Mouse (Mus musculus) intestine, embryonic 16.5 days (tissue): ENCODE results near the gene Agfg1. TPM values are rescaled to one million over a fixed set of nuclear protein-coding genes. Genes with fewer than 3 reads are reported as not detected.

Source experiments
- ATAC-seq: fragments of 200-750 bp; cut with Nextera tagmentation; 2 replicates; pipeline ENCODE4 v1.8.0; 2017; ENCODE audit warnings: moderate TSS enrichment, moderate library complexity
- H3K27ac ChIP-seq: fragments of 300-500 bp; sonication (generic); 2 replicates; pipeline ENCODE4 v1.5.1; 2014; ENCODE audit warnings: mild to moderate bottlenecking, low read length
- H3K27me3 ChIP-seq: fragments of 300-500 bp; sonication (generic); replicated peaks from 2 replicates; pipeline ENCODE4 v1.6.1; 2014; ENCODE audit warnings: low read length, control low read depth, mixed read lengths; ENCODE audit not compliant: control insufficient read depth, insufficient read depth
- H3K36me3 ChIP-seq: fragments of 300-500 bp; sonication (generic); 2 replicates; pipeline ENCODE4 v1.6.1; 2014; ENCODE audit warnings: low read length, control low read depth; ENCODE audit not compliant: control insufficient read depth, insufficient read depth
- H3K4me1 ChIP-seq: fragments of 300-500 bp; sonication (generic); 2 replicates; pipeline ENCODE4 v1.6.1; 2014; ENCODE audit warnings: low read length, control low read depth, mixed read lengths; ENCODE audit not compliant: control insufficient read depth, insufficient read depth
- H3K4me2 ChIP-seq: fragments of 300-500 bp; sonication (generic); 2 replicates; pipeline ENCODE4 v1.6.1; 2014; ENCODE audit warnings: low read depth, low read length, control low read depth
- H3K4me3 ChIP-seq: fragments of 300-500 bp; sonication (generic); 2 replicates; pipeline ENCODE4 v1.5.1; 2014; ENCODE audit warnings: mild to moderate bottlenecking, low read length
- H3K9ac ChIP-seq: fragments of 300-500 bp; sonication (generic); 2 replicates; pipeline ENCODE4 v1.6.1; 2014; ENCODE audit warnings: low read depth, low read length
- H3K9me3 ChIP-seq: fragments of 300-500 bp; sonication (generic); 2 replicates; pipeline ENCODE4 v1.6.1; 2016; ENCODE audit warnings: low read length, control low read depth; ENCODE audit not compliant: control insufficient read depth
- WGBS: fragments of 180-500 bp; shearing (Covaris S2); extraction: QIAGEN DNeasy Blood & Tissue Kit; methylation state at CpG from one replicate; pipeline ENCODE4 v1.1.7; 2014; 5-methylcytosine and 5-hydroxymethylcytosine counted together
- polyA plus RNA-seq: library from polyadenylated mRNA; unstranded; fragments of >200 nt; fragmentation: Nextera tagmentation; extraction: Ambion mirVana; gene quantifications from 2 replicates; pipeline ENCODE4 v1.2.1, GENCODE M21; 2015

Gene Agfg1
- polyA plus RNA-seq, 1 experiment from 2014 or later = 14.1 TPM

DNA sequence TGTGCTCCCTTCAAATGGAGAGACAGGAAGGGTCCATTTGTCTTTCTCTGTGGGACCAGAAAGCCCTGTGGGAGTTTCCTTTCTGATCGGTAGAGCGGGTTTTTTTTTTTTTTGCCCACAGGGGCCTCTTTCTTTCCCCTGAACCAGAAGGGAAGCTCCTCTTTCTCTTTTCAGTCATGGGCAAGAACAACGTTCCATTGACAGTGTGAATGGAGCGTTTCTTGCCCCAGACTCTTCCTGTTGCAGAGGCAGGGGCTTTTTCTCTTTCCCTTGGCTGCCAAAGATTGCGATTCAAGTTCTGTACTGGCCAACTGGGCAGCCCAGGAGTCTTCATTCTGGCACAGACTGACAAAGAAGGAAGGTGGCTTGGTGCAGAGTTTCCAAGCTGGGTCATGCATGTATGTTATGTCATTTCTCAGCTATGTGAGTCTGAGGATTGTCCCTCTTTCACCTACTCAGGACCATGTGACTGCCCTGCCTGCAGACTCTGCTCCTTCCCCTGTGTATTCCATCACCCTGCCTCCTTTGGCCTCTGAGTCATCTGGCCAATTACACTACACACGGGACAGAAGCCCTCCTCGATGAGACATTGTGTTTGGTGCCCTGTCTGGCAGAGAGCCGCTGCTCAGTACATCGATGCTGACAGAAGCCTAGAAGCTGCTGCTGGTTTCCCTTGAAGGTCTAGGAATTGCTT, 7.6 kb upstream of the Agfg1 start:
- no peak overlapping the region for H3K4me2 ChIP-seq
- no peak overlapping the region for H3K9ac ChIP-seq
- WGBS = 55% methylated on average over 9 of the region's 9 CpGs

DNA sequence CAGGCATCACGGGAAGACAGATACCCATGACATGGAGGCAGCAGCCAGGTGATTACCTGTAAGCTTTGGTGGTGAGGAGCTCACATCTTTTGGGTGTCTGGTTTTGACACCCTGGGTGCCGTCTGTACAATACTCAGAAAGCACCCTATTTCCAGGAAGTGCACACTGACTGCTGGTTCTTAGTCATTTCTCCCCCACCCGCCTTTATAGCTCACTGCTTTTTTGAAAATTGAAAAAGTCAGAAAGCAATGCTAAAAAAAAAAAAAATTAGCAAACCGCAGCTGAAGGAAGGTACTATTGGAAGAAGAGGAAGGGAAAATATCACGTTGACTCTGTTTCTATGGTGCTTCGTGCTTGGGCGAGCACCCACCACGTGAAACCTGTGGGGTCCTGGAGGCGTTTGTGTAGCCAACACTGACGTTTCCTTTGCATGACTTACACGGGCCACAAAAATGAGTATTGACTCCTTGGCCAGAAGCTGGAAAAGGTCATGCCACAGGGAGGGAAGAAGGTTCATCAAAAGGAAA, 6.7 kb upstream of the Agfg1 start:
- no peak overlapping the region for H3K4me3 ChIP-seq
- H3K27me3 ChIP-seq = no peaks in the 10 kb centered on the region
- no peak overlapping the region for H3K4me2 ChIP-seq
- peaks cover 5% of the 10 kb centered on the region; the same call in 1 of the 2 replicates for H3K4me1 ChIP-seq
- no peaks in the 10 kb centered on the region for H3K36me3 ChIP-seq
- peak overlapping the region; percentile 82 for H3K27ac ChIP-seq
- WGBS = 74% methylated on average over 11 of the region's 11 CpGs
- 0 out of 2 replicates have a peak, but pooled peaks have one; percentile 4 for ATAC-seq
- no peak overlapping the region for H3K9ac ChIP-seq
- H3K9me3 ChIP-seq = no peaks in the 10 kb centered on the region

More for the DNA sequence above, 7.6 kb upstream of the Agfg1 start:
- H3K9me3 ChIP-seq = no peaks in the 10 kb centered on the region
- H3K4me3 ChIP-seq = no peak overlapping the region
- peak; percentile 92 for ATAC-seq
- peak overlapping the region; percentile 82 for H3K27ac ChIP-seq
- H3K4me1 ChIP-seq = peaks cover 5% of the 10 kb centered on the region; the same call in 1 of the 2 replicates
- H3K27me3 ChIP-seq = no peaks in the 10 kb centered on the region
- H3K36me3 ChIP-seq = no peaks in the 10 kb centered on the region

DNA sequence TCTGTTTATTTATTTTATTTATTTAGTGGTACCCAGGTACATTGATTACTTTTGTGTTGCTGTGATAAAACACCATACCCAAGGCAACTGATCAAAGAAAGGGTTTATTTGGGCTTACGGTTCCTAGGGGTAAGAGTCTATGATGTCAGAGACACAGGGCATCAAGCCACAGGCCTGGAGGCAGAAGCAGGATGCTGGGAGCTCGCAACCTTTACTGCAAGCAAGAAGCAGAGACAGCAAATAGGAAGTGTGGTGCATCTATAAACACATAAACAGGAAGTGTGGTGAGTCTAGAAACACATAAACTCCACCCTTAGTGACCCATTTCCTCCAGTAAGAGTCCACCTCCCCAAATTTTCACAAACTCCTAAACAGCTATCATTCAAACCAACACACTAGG, 5.8 kb upstream of the Agfg1 start:
- WGBS = 88% methylated on average over 2 of the region's 2 CpGs
- Histone ChIP-seq H3K4me2 (no peak overlapping the region), H3K4me3 (no peak overlapping the region), H3K27me3 (no peaks in the 10 kb centered on the region), H3K9me3 (no peaks in the 10 kb centered on the region), H3K9ac (no peak overlapping the region), H3K27ac (no peak overlapping the region), H3K36me3 (no peaks in the 10 kb centered on the region), H3K4me1 (peaks cover 5% of the 10 kb centered on the region; the same call in 1 of the 2 replicates)
- ATAC-seq = no peak

DNA sequence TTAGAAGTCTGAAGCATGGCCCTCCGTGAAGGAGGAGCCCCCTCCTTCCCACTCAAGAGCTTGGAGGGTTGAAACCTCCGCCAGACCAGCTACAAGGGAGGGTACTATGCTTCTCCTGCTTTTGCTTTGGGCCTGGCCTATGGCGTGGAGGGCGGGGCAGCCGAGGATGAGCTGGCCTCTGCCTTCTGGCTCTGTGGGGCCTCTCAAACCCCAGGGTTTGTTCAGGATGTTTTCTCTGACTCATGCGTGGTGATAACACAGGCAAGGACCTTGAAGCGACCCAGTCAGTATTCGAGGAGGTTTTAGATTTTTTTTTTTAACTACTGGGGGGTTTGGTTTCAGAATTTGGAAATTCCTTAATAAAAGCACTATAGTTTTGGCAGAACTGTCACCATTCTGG, 4.7 kb upstream of the Agfg1 start:
- no peaks in the 10 kb centered on the region for H3K36me3 ChIP-seq
- peak; percentile 65 for ATAC-seq
- no peaks in the 10 kb centered on the region for H3K9me3 ChIP-seq
- H3K4me1 ChIP-seq = peaks cover 9% of the 10 kb centered on the region; the same call in 1 of the 2 replicates
- H3K27ac ChIP-seq = peak overlapping the region; percentile 14; the same call in 1 of the 2 replicates
- no peak overlapping the region for H3K4me2 ChIP-seq
- no peaks in the 10 kb centered on the region for H3K27me3 ChIP-seq
- H3K4me3 ChIP-seq = no peak overlapping the region
- no peak overlapping the region for H3K9ac ChIP-seq
- 49% methylated on average over 8 of the region's 8 CpGs for WGBS

DNA sequence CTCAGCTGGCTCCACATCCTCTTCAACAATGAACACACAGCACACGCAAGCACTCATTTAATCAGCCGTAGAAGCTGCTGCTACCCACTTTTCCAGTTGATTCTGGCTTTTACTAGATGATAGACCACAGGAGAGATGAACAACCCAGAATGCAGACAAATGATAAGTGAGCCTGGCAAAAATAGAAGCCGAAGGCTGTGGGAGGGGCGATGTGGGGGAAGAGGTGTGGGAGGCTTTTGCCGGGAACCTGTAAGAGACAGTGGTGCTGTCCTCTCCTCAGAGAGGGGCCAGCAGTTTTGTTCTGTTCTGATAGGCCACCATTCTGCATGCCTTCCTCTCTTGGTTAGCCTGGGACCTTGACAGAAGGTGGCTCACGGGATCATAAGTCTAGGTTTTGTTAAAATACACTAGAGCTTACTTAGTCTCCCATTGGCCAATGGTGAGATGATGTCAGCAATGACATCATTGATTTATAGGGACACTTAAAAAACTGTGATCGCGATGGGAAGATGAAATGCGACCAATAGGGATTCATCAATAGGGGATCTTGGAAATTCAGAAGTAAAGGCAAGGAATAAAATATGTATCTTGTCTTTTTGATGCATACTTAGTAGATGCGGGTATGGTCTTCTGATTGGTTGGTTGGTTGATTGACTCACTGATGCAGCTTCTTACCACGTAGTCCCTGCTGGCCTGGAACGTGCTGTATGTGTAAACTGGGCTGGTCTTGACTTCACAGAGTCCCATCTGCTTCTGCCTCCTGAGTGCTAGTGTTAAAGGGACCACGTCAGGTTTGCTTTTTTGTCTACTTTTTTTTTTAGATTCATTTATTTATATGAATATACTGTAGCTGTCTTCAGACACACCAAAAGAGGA, 2.7 kb upstream of the Agfg1 start:
- Histone ChIP-seq H3K4me3 (no peak overlapping the region), H3K4me1 (peaks cover 15% of the 10 kb centered on the region; the same call in 1 of the 2 replicates), H3K9me3 (no peaks in the 10 kb centered on the region), H3K9ac (no peak overlapping the region), H3K27ac (no peak overlapping the region), H3K27me3 (no peaks in the 10 kb centered on the region), H3K4me2 (no peak overlapping the region), H3K36me3 (no peaks in the 10 kb centered on the region)
- WGBS = 80% methylated on average over 13 of the region's 13 CpGs
- ATAC-seq = no peak

DNA sequence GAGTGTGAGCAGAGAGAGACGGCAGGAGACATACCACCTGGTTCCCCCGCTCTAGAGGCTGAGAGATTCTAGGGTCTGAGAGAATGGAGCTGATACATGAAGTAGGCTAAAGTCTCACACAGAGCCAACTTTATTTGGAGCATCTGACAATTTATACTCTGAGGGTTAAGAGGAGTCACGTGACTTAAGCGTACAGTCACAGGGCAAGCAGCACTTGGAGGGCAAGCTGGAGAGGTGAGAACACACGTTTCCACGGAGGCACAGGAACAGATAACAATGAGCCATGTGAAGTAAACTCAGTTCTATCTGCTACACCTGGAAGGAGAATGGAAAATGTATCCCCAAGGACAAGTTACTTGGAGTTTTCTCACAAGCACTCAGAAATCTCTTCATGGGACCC, 1.7 kb upstream of the Agfg1 start:
- H3K4me3 ChIP-seq = no peak overlapping the region
- peaks cover 11% of the 10 kb centered on the region; the same call in 1 of the 2 replicates for H3K4me1 ChIP-seq
- no peak overlapping the region for H3K27ac ChIP-seq
- H3K9me3 ChIP-seq = no peaks in the 10 kb centered on the region
- H3K4me2 ChIP-seq = no peak overlapping the region
- no peak for ATAC-seq
- no peak overlapping the region for H3K9ac ChIP-seq
- 72% methylated on average over 6 of the region's 6 CpGs for WGBS
- H3K36me3 ChIP-seq = no peaks in the 10 kb centered on the region
- no peaks in the 10 kb centered on the region for H3K27me3 ChIP-seq

DNA sequence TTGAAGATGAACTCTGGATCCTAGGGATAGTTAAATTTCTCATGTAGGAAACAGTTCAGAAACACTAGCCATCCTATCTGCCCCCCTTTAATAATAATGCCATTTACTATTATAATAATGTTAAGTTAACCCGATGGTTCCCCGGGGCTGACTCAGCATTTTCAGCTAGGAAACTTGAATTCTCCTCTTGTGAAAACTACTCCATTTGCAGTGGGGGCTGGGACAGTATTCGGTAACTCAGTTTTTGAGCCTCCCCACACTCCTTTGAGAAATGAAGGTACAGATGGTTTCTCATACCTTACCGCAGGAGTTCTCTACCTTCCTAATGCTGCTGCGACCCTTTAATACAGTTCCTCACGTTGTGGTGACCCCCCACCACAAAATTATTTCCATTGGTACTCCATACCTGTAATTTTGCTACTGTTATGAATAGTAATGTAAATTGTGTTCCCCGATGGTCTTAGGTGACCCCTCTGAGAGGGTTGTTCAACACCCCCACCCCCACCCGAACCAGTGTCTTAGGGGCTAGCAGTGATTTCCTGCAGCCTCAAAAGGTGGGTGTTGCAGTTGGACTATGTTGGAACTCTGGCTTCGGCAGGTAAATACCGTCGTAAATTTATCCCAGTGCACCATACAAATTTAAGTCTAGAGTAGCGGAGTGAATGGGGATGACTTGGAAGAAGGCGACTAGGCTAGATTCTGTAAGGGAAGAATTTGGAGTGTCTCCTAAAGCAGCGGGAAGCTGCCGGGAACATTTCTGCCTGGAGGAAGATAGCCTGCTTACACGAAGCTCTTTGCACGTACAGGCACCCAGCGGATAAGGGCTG, 601 bp upstream of the Agfg1 start:
- Histone ChIP-seq H3K4me3 (peak overlapping the region; percentile 96), H3K27me3 (no peaks in the 10 kb centered on the region), H3K9me3 (no peaks in the 10 kb centered on the region), H3K27ac (0 out of 2 replicates have a peak overlapping the region, but pooled peaks have one; percentile 7), H3K36me3 (no peaks in the 10 kb centered on the region), H3K4me2 (peak overlapping the region; percentile 54), H3K9ac (peak overlapping the region; percentile 95), H3K4me1 (peaks cover 11% of the 10 kb centered on the region; the same call in 1 of the 2 replicates)
- peak; percentile 6; the same call in 1 of the 2 replicates for ATAC-seq
- whole genome bisulfite sequencing = 27% methylated on average over 18 of the region's 18 CpGs

DNA sequence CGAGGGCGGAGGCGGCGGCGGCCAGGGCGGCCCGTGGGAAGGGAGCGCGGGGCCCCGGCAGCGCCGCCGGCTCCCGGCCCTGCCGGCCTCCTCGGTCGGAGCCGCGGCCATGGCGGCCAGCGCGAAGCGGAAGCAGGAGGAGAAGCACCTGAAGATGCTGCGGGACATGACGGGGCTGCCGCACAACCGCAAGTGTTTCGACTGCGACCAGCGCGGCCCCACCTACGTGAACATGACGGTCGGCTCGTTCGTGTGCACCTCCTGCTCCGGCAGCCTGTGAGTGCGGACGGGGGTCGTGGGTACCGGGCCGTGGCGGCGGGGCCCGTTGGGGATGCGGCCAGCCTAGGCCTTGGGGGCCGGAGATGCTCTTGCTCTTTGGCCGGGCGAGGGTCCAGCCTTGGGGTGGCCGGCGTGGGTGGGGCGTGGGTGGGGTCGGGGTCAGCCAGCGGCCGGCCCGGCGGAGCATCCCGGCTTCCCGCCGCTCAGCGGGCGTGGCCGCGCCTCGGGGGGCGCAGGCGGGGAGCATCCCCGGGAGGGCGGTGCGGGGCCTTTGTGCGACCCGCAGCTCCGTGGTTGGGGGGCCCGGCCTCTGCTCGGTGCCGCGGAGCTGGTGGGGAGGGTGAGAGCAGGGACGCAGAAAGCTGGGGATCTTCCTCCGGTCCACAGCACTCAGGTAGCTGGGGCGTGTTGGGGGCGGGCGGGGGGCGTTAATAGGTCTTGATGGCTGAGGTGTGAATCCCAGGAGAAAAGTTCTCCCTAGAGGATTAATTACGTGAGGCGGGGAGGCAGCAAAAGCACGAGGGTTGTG, 535 bp downstream of the Agfg1 start:
- H3K4me3 ChIP-seq = peak overlapping the region; percentile 96
- no peaks in the 10 kb centered on the region for H3K27me3 ChIP-seq
- peak; percentile 79 for ATAC-seq
- peaks cover 11% of the 10 kb centered on the region; the same call in 1 of the 2 replicates for H3K4me1 ChIP-seq
- no peaks in the 10 kb centered on the region for H3K9me3 ChIP-seq
- H3K4me2 ChIP-seq = peak overlapping the region; percentile 74
- peak overlapping the region; percentile 85 for H3K27ac ChIP-seq
- H3K36me3 ChIP-seq = no peaks in the 10 kb centered on the region
- peak overlapping the region; percentile 95 for H3K9ac ChIP-seq
- WGBS = under 1% methylated on average over 62 of the region's 86 CpGs
